Mouse (Mus musculus): ENCODE measurements around the gene Plod1.
"Not testable (repeated sequence)": the region's sequence is repeated elsewhere in the genome, so short reads cannot be mapped to it uniquely, and the experiment has no call there.

Plod1 gene

GRCm38 (mm10) chr4:147887277-147887676 is 49.3 kb downstream of the Plod1 start:
- no peak for DNase-seq

- DNase-seq = no peak
These were observed 50.4 kb downstream of the Plod1 start for GRCm38 (mm10) chr4:147886158-147886557.

- no peak for DNase-seq
These were observed 52.4 kb downstream of the Plod1 start for GRCm38 (mm10) chr4:147884138-147884537.

- no peak for DNase-seq
These were observed 53.5 kb downstream of the Plod1 start for GRCm38 (mm10) chr4:147883041-147883440.

GRCm38 (mm10) chr4:147881792-147882191 is 54.8 kb downstream of the Plod1 start:
- no peak for DNase-seq

GRCm38 (mm10) chr4:147879865-147880264 is 56.7 kb downstream of the Plod1 start:
- no peak for DNase-seq

GRCm38 (mm10) chr4:147879456-147879855 is 57.1 kb downstream of the Plod1 start:
- DNase-seq = no peak

GRCm38 (mm10) chr4:147878537-147878936 is 58.0 kb downstream of the Plod1 start:
- no peak for DNase-seq

- DNase-seq = no peak
These were observed 60.6 kb downstream of the Plod1 start for GRCm38 (mm10) chr4:147875852-147876575.

- DNase-seq = no peak
These were observed 67.3 kb downstream of the Plod1 start for GRCm38 (mm10) chr4:147869238-147869637.

- DNase-seq = peak; percentile 97
These were observed 68.0 kb downstream of the Plod1 start, which contains the start of the genes Miip and Fv1 for GRCm38 (mm10) chr4:147868450-147869031. Gene Miip (minus strand): TSS chr4:147868816. Gene Fv1 (plus strand): TSS chr4:147868979.

- no peak for DNase-seq
These were observed 68.8 kb downstream of the Plod1 start for GRCm38 (mm10) chr4:147867563-147868449.

- DNase-seq = not testable (repeated sequence)
These were observed 69.8 kb downstream of the Plod1 start for GRCm38 (mm10) chr4:147866793-147867192.

GRCm38 (mm10) chr4:147866056-147866455 is 70.5 kb downstream of the Plod1 start:
- DNase-seq = no peak

GRCm38 (mm10) chr4:147865651-147866050 is 70.9 kb downstream of the Plod1 start:
- DNase-seq = no peak

- DNase-seq = no peak
These were observed 74.5 kb downstream of the Plod1 start for GRCm38 (mm10) chr4:147862051-147862450.

Measured in liver (tissue).